Mouse (Mus musculus) neural tube, embryonic 11.5 days (tissue): ENCODE measurements around the gene Cerk. TPM values are rescaled to one million over a fixed set of nuclear protein-coding genes. Genes with fewer than 3 reads are reported as not detected.
"Not testable (repeated sequence)": the region's sequence is repeated elsewhere in the genome, so short reads cannot be mapped to it uniquely, and the experiment has no call there.

Source experiments
- ATAC-seq: fragments of 200-750 bp; cut with Nextera tagmentation; 2 replicates; pipeline ENCODE4 v1.8.0; 2017; ENCODE audit warnings: moderate number of reproducible peaks, mild to moderate bottlenecking, moderate TSS enrichment, moderate library complexity; ENCODE audit not compliant: insufficient read depth, low FRiP score, low TSS enrichment
- DNase-seq: peaks from one replicate; pipeline ENCODE4 v3.0.0-alpha.2; 2015; ENCODE audit warnings: low spot score
- H3K27ac ChIP-seq: fragments of 300-500 bp; sonication (generic); 2 replicates; pipeline ENCODE4 v1.5.1; 2014; ENCODE audit warnings: low read depth, mild to moderate bottlenecking, low read length
- H3K27me3 ChIP-seq: fragments of 300-500 bp; sonication (generic); 2 replicates; pipeline ENCODE4 v1.6.1; 2014; ENCODE audit warnings: mild to moderate bottlenecking, low read length, mixed read lengths; ENCODE audit not compliant: control insufficient read depth, insufficient read depth
- H3K36me3 ChIP-seq: fragments of 300-500 bp; sonication (generic); 2 replicates; pipeline ENCODE4 v1.6.1; 2014; ENCODE audit warnings: mild to moderate bottlenecking, low read length, moderate library complexity, mixed read lengths; ENCODE audit not compliant: control insufficient read depth, insufficient read depth
- H3K4me1 ChIP-seq: fragments of 300-500 bp; sonication (generic); 2 replicates; pipeline ENCODE4 v1.6.1; 2014; ENCODE audit warnings: low read length, mixed read lengths; ENCODE audit not compliant: control insufficient read depth, insufficient read depth
- H3K4me2 ChIP-seq: fragments of 300-500 bp; sonication (generic); 2 replicates; pipeline ENCODE4 v1.6.1; 2014; ENCODE audit warnings: low read depth, mild to moderate bottlenecking, moderate library complexity
- H3K4me3 ChIP-seq: fragments of 300-500 bp; sonication (generic); 2 replicates; pipeline ENCODE4 v1.5.1; 2014; ENCODE audit warnings: low read depth, low read length
- H3K9ac ChIP-seq: fragments of 300-500 bp; sonication (generic); 2 replicates; pipeline ENCODE4 v1.6.1; 2014; ENCODE audit warnings: mild to moderate bottlenecking, low read length
- H3K9me3 ChIP-seq: fragments of 300-500 bp; sonication (generic); 2 replicates; pipeline ENCODE4 v1.6.1; 2016; ENCODE audit warnings: low read length; ENCODE audit not compliant: control insufficient read depth
- WGBS: fragments of 180-500 bp; shearing (Covaris S2); extraction: QIAGEN DNeasy Blood & Tissue Kit; methylation state at CpG from one replicate; pipeline ENCODE4 v1.1.7; 2014; 5-methylcytosine and 5-hydroxymethylcytosine counted together
- polyA plus RNA-seq: library from polyadenylated mRNA; unstranded; fragments of >200 nt; fragmentation: Nextera tagmentation; extraction: Ambion mirVana; gene quantifications from 2 replicates; pipeline ENCODE4 v1.2.1, GENCODE M21; 2014

Gene Cerk
- polyA plus RNA-seq, 1 experiment from 2014 or later = 26.8 TPM

DNA sequence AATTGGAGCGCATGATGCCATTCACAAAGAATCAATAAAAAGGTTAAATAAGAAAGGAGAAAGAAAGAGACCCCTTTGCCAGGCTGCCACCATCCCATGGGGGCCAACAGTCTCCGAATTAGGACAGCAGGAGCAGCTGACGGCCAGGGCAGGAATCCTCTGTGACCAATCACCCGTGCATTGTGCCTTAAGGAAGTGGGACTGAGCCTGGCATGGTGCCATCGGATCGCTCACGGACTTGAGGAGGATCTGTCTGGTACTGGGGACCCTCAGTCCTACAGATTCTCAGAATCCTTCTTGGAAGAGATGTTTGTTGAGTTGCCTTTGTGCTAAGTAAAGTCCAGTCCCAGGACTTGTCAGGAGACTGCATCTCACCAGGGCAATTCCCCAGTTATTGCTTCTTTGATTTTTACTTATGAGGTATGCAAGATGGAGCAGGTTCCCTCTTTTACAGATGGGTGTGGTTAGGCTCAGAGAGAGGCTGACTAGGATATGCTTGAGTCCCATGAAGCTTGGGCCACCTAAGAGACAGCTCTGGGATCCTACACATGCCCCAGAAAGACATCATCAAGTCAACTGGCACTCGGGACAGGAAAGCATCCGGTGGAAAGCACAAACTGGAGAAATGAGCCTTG, 15.9 kb upstream of the Cerk start:
- no peaks in the 10 kb centered on the region for H3K9me3 ChIP-seq
- H3K4me2 ChIP-seq = no peak overlapping the region
- no peaks in the 10 kb centered on the region for H3K36me3 ChIP-seq
- no peak overlapping the region for H3K27ac ChIP-seq
- no peaks in the 10 kb centered on the region for H3K27me3 ChIP-seq
- 77% methylated on average over 9 of the region's 9 CpGs for WGBS
- H3K4me3 ChIP-seq = no peak overlapping the region
- no peak overlapping the region for H3K9ac ChIP-seq
- ATAC-seq = no peak
- DNase-seq = no peak
- H3K4me1 ChIP-seq = no peaks in the 10 kb centered on the region

DNA sequence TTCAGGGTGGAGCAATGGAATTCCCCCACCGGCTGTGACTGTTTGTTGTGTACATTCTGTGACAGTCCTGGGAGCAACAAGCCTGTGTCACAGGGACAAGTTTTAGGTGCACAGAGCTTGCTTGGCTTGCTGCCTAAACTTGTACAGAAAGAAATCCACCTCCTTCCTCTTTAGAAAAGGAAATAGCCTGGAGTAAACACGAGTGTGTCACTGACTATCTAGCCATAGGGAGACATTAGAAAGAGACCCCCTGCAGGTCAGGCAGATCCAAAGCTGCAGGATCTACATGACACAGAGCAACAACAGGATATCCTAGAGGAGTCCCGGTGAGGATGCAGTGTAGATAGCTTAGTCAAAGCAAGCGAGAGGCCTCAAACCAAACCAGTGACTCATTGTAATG, 15.2 kb upstream of the Cerk start:
- Histone ChIP-seq H3K4me3 (no peak overlapping the region), H3K4me1 (no peaks in the 10 kb centered on the region), H3K27ac (no peak overlapping the region), H3K9me3 (no peaks in the 10 kb centered on the region), H3K36me3 (no peaks in the 10 kb centered on the region), H3K27me3 (no peaks in the 10 kb centered on the region), H3K4me2 (no peak overlapping the region), H3K9ac (no peak overlapping the region)
- 52% methylated on average over 4 of the region's 4 CpGs for WGBS
- DNase-seq (no peak), ATAC-seq (no peak)

DNA sequence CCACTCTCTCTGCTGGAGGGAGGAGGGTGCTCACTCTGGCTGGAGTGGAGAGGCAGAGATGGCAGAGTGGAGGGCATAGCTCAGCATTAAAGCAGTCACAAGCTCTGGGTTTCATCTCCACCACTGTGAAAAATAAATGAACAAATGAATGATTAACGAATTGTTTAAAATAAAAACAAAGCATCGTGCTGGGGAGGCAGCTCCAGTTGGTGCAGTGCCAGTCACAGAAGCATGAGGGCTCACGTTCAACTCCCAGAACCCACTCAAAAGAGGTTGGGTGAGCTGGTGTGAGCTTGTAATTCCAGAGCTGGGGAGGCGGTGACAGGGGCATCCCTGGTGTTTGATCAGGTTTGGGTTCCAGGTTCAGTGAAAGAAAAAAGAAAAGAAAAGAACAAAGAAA, 14.2 kb upstream of the Cerk start:
- Histone ChIP-seq H3K9ac (no peak overlapping the region), H3K4me3 (no peak overlapping the region), H3K27ac (no peak overlapping the region), H3K9me3 (no peaks in the 10 kb centered on the region), H3K4me2 (no peak overlapping the region), H3K4me1 (no peaks in the 10 kb centered on the region), H3K27me3 (no peaks in the 10 kb centered on the region), H3K36me3 (no peaks in the 10 kb centered on the region)
- ATAC-seq (no peak), DNase-seq (no peak)
- 57% methylated on average over 4 of the region's 4 CpGs for WGBS

DNA sequence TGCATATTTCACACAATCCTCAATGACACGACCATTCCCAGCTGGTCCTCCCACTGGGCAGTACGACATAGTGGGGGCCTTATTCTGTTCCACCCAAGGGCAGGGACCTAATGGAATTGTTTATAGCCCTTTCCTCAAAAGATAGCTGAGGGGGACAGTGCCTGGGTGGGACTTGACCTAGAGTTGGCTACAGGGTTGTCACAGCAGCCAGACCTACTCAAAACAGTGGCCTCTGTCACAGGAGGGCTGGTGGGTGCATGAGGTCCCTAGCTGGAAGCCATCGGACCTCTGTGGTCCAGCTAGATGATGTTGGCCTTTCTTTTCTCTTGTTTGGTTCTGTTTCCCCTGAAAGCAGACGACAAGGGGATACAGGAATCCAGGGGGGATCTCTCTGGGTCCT, 13.5 kb upstream of the Cerk start:
- H3K9ac ChIP-seq = no peak overlapping the region
- H3K9me3 ChIP-seq = no peaks in the 10 kb centered on the region
- no peak overlapping the region for H3K4me2 ChIP-seq
- H3K4me3 ChIP-seq = no peak overlapping the region
- no peak for DNase-seq
- ATAC-seq = no peak
- 85% methylated on average over 4 of the region's 4 CpGs for WGBS
- H3K36me3 ChIP-seq = no peaks in the 10 kb centered on the region
- H3K27ac ChIP-seq = no peak overlapping the region
- H3K4me1 ChIP-seq = no peaks in the 10 kb centered on the region
- H3K27me3 ChIP-seq = no peaks in the 10 kb centered on the region

DNA sequence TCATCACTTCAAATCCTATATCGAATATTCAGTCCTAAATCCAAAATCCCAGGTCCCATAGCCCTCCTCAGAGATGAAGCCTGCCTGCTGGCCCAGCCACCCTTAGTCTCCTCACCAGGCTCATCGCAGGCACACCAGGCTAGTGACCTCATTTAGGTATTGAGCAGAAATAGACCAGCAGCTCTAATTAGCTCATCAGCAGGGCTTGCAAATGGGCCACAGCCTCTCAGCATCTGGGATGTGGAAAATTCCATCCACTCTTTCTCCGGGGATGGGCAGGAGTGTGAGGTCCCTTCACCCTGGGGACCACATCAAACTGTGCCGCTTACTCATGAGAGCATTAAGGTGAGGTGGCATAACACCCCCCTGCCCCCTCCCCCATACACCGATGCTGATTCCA, 13.1 kb upstream of the Cerk start:
- Histone ChIP-seq H3K36me3 (no peaks in the 10 kb centered on the region), H3K27me3 (no peaks in the 10 kb centered on the region), H3K9me3 (no peaks in the 10 kb centered on the region), H3K4me1 (no peaks in the 10 kb centered on the region), H3K9ac (no peak overlapping the region), H3K27ac (no peak overlapping the region), H3K4me3 (no peak overlapping the region), H3K4me2 (no peak overlapping the region)
- WGBS = 85% methylated on average over 5 of the region's 5 CpGs
- DNase-seq = no peak
- no peak for ATAC-seq

DNA sequence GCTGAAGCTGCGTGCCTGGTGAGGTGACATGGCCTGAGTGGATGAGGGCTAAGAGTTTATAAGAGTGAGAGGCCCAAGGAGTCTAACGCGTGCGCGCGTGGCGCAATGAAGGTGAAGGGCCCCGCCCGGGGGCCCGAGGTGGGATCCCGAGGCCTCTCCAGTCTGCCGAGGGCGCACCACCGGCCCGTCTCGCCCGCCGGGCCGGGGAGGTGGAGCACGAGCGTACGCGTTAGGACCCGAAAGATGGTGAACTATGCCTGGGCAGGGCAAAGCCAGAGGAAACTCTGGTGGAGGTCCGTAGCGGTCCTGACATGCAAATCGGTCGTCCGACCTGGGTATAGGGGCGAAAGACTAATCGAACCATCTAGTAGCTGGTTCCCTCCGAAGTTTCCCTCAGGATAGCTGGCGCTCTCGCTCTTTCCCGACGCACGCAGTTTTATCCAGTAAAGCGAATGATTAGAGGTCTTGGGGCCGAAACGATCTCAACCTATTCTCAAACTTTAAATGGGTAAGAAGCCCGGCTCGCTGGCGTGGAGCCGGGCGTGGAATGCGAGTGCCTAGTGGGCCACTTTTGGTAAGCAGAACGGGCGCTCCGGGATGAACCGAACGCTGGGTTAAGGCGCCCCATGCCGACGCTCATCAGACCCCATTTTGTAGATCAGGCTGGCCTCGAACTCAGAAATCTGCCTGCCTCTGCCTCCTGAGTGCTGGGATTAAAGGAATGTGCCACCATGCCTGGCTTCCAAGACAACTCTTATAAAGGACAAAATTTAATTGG, 8.9 kb upstream of the Cerk start:
- not testable (repeated sequence) for H3K9me3 ChIP-seq, H3K36me3 ChIP-seq, H3K27me3 ChIP-seq, DNase-seq, H3K4me1 ChIP-seq, H3K9ac ChIP-seq, H3K4me2 ChIP-seq, H3K27ac ChIP-seq, H3K4me3 ChIP-seq
- peak; percentile 91 for ATAC-seq
- WGBS = 73% methylated on average over 55 of the region's 55 CpGs

DNA sequence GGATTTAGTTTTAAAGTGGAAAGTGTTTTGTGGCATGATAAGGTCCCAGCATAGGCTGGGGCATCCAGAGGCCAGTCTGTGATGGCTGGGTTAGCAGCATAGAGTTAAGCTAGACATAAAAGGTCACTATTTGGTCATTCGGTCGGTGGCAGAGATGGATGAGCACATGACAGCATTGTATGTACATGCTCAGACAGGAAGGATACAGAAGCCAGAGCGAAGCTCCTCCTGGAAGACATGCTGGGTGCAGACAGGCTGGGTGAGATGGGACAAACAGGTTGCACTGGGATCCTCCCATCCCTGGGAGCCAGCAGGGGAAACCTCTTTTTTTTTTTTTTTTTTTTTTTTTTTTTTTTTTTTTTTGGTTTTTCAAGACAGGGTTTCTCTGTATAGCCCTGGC, 6.0 kb upstream of the Cerk start:
- Histone ChIP-seq H3K4me2 (no peak overlapping the region), H3K36me3 (no peaks in the 10 kb centered on the region), H3K4me3 (no peak overlapping the region), H3K9me3 (no peaks in the 10 kb centered on the region), H3K4me1 (peaks cover 13% of the 10 kb centered on the region; the same call in 1 of the 2 replicates), H3K27ac (no peak overlapping the region), H3K27me3 (no peaks in the 10 kb centered on the region), H3K9ac (no peak overlapping the region)
- DNase-seq = no peak
- ATAC-seq = no peak
- WGBS = 67% methylated on average over 3 of the region's 3 CpGs

DNA sequence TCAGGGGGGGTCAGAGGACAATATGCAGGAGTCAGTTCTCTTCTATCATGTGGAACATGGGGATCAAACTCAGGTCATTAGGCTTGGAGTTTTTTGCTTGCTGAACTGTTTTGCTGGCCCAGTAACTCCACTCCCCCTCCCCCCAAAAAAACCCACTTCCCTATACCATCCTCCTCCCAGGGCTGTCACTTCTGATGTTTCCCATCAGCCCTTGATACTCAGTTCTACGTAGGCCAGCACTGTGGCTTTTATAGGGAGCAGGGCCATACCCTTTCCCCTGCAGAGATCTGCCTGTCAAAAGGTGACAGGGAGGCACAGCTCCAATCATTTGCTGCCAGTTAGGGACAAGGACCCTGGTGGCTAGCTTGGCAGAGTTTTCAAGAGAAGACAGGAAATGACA, 5.6 kb upstream of the Cerk start:
- DNase-seq (no peak), ATAC-seq (no peak)
- 57% methylated on average over 1 of the region's 1 CpGs for WGBS
- Histone ChIP-seq H3K4me2 (no peak overlapping the region), H3K4me1 (peaks cover 13% of the 10 kb centered on the region; the same call in 1 of the 2 replicates), H3K9me3 (no peaks in the 10 kb centered on the region), H3K27me3 (no peaks in the 10 kb centered on the region), H3K9ac (no peak overlapping the region), H3K4me3 (no peak overlapping the region), H3K27ac (no peak overlapping the region), H3K36me3 (no peaks in the 10 kb centered on the region)

DNA sequence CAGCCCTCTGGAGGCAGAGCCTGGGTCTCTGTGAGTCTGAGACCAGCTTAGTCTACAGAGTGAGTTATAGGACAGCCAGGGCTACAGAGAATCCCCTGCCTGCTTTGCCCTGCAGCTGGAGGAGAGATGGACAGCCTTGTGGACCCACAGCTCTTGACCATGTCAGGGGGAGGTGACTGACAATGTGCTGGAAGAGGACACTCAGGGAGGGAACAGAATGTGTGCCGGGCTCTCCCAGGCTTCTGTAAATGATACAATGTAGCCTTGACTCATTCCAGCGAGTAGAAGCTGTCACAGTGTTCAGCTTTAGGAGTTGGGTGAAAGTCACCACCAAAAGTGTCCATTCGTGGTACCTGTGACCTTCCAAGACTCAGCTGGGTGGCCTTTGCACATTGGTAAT, 4.4 kb upstream of the Cerk start:
- ATAC-seq = no peak
- H3K9ac ChIP-seq = no peak overlapping the region
- no peak overlapping the region for H3K4me2 ChIP-seq
- WGBS = 81% methylated on average over 3 of the region's 3 CpGs
- DNase-seq = no peak
- no peaks in the 10 kb centered on the region for H3K9me3 ChIP-seq
- H3K27ac ChIP-seq = no peak overlapping the region
- H3K27me3 ChIP-seq = no peaks in the 10 kb centered on the region
- H3K36me3 ChIP-seq = no peaks in the 10 kb centered on the region
- H3K4me3 ChIP-seq = no peak overlapping the region
- peaks cover 16% of the 10 kb centered on the region; the same call in 1 of the 2 replicates for H3K4me1 ChIP-seq
